Mouse (Mus musculus) 416B (cell line): Measurements from ENCODE around the gene Map6.

Experiments used
- DNase-seq: peaks from one replicate; pipeline ENCODE4 v3.0.0; 2011; ENCODE audit warnings: low read depth

Map6 gene

GRCm38 (mm10) chr7:99264597-99264996 is 2.6 kb upstream of the Map6 start:
- DNase-seq, result no peak

- DNase-seq, result no peak
These were observed 754 bp downstream of the Map6 start for GRCm38 (mm10) chr7:99267897-99268505.

- DNase-seq, result no peak
These were observed 1.3 kb downstream of the Map6 start for GRCm38 (mm10) chr7:99268506-99268900.

GRCm38 (mm10) chr7:99268951-99269945 is 2.0 kb downstream of the Map6 start:
- no peak for DNase-seq

GRCm38 (mm10) chr7:99271630-99272029 is 4.4 kb downstream of the Map6 start:
- DNase-seq, result no peak

- no peak for DNase-seq
These were observed 7.9 kb downstream of the Map6 start for GRCm38 (mm10) chr7:99275131-99275530.

GRCm38 (mm10) chr7:99276679-99277078 is 9.4 kb downstream of the Map6 start:
- DNase-seq, result no peak

GRCm38 (mm10) chr7:99278309-99278708 is 11.1 kb downstream of the Map6 start:
- peak; percentile 87 for DNase-seq

- DNase-seq, result no peak
These were observed 12.3 kb downstream of the Map6 start for GRCm38 (mm10) chr7:99279586-99279985.

GRCm38 (mm10) chr7:99287287-99287686 is 20.0 kb downstream of the Map6 start:
- no peak for DNase-seq

GRCm38 (mm10) chr7:99290008-99290407 is 22.8 kb downstream of the Map6 start:
- DNase-seq, result no peak

GRCm38 (mm10) chr7:99290925-99291324 is 23.7 kb downstream of the Map6 start:
- DNase-seq, result no peak

- DNase-seq, result no peak
These were observed 27.0 kb downstream of the Map6 start for GRCm38 (mm10) chr7:99294198-99294780.

- no peak for DNase-seq
These were observed 27.9 kb downstream of the Map6 start for GRCm38 (mm10) chr7:99295104-99295503.

GRCm38 (mm10) chr7:99300650-99301175 is 33.5 kb downstream of the Map6 start:
- no peak for DNase-seq

GRCm38 (mm10) chr7:99304029-99304428 is 36.8 kb downstream of the Map6 start:
- DNase-seq, result no peak

GRCm38 (mm10) chr7:99304949-99305372 is 37.7 kb downstream of the Map6 start:
- peak; percentile 74 for DNase-seq

- no peak for DNase-seq
These were observed 38.4 kb downstream of the Map6 start for GRCm38 (mm10) chr7:99305688-99306087.

GRCm38 (mm10) chr7:99306640-99307039 is 39.4 kb downstream of the Map6 start:
- DNase-seq, result peak; percentile 49

- peak; percentile 6 for DNase-seq
These were observed 44.2 kb downstream of the Map6 start for GRCm38 (mm10) chr7:99311433-99311832.

- no peak for DNase-seq
These were observed 44.8 kb downstream of the Map6 start for GRCm38 (mm10) chr7:99312058-99312457.

- no peak for DNase-seq
These were observed 45.5 kb downstream of the Map6 start for GRCm38 (mm10) chr7:99312671-99313143.
